Mouse (Mus musculus) myocyte (in vitro differentiated cells): Measurements from ENCODE around the gene Rad51b.

Experiments used
- MYOG ChIP-seq, 3 experiments: IDR thresholded peaks; one replicate each; pipeline ENCODE4 v1.6.1; 2011; ENCODE audit warnings: control low read depth in 2 of 3, low read depth in 2 of 3, mild to moderate bottlenecking in 2 of 3; ENCODE audit not compliant: insufficient read length in 2 of 3, control insufficient read depth in 1 of 3, insufficient read depth in 1 of 3
- POLR2A ChIP-seq: IDR thresholded peaks from one replicate; pipeline ENCODE4 v1.6.1; 2011; ENCODE audit warnings: low read depth, mild to moderate bottlenecking, control low read depth, moderate library complexity; ENCODE audit not compliant: insufficient read length
- POLR2AphosphoS2 ChIP-seq: IDR thresholded peaks from one replicate; pipeline ENCODE4 v1.6.1; 2011; ENCODE audit warnings: low read depth, control low read depth; ENCODE audit not compliant: insufficient read length

DNA sequence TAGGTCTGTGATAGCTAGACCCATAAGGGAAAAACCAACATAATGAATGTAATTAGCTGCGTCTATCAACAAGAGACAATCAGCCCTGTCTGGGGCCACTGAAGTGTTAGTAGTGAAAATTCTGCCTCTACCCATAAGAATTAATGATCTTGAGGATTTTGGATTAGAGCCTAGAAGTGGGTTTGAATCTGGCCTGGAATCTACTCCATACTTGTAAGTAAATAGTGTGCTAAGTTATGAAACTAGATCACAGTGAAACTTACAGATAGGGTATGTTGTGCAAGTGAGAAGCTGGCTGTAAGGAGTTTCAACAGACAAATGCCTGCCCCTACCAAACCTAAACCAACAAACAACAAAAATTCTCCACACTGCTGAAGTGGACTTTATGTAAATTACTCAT, 83.1 kb downstream of the Rad51b start:
- TF ChIP-seq POLR2AphosphoS2 (no peak), MYOG (IDR thresholded peaks at IDR 0.05; ENCODE audit: control insufficient read depth in 1 of 3, insufficient read depth in 1 of 3, insufficient read length in 2 of 3, low read depth in 2 of 3) (no peak), POLR2A (no peak)
